Mouse (Mus musculus): ENCODE measurements at regions not wholly inside any gene's neighbourhood (a gene's known extent, or its start where the extent isn't known, plus 50 kb on each side); places are given as distances from the start of the nearest gene placed in this dataset.

DNA sequence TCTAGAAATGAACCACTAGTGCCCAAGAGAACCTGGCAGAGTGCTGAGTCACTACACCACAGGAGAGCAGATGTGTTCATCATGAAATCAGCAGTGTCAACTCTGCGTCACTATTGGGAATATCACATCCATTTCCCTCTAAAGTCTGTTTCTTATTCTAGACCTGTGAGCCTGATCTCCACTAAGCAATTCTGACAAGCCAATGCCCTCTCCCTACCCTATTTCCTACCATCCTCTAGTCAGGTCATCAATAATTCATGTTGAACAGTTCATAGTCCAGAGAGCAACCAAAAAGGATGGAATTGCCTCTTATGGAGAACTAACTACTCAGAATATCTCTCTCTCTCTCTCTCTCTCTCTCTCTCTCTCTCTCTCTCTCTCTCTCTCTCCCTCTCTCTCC is 194.0 kb upstream of the Rarb start:
- TF ChIP-seq GATA1 (IDR thresholded peaks at IDR 0.05; ENCODE audit: borderline replicate concordance, low read length) (no peak), FLI1 (IDR thresholded peaks at IDR 0.05; ENCODE audit: low read length) (no peak)
